Mouse (Mus musculus) forebrain, postnatal 0 days (tissue): Measurements from ENCODE around the gene Klkb1. TPM values are rescaled to one million over a fixed set of nuclear protein-coding genes. Genes with fewer than 3 reads are reported as not detected.
A peak's percentile ranks its signal among the peaks of the same experiment; 100 is the strongest.

ENCODE experiments used
- ATAC-seq: fragments of 200-750 bp; cut with Nextera tagmentation; 2 replicates; pipeline ENCODE4 v1.8.0; 2017; ENCODE audit warnings: mild to moderate bottlenecking, moderate library complexity
- DNase-seq: peaks from one replicate; pipeline ENCODE4 v3.0.0-alpha.2; 2015
- H3K27ac ChIP-seq: fragments of 300-500 bp; sonication (generic); 2 replicates; pipeline ENCODE4 v1.5.1; 2014; ENCODE audit warnings: low read depth, mild to moderate bottlenecking, antibody characterized with exemption, low read length, moderate library complexity, mixed read lengths
- H3K27me3 ChIP-seq: fragments of 300-500 bp; sonication (generic); 2 replicates; pipeline ENCODE4 v1.6.1; 2014; ENCODE audit warnings: mild to moderate bottlenecking, low read length, mixed read lengths; ENCODE audit not compliant: insufficient read depth
- H3K36me3 ChIP-seq: fragments of 300-500 bp; sonication (generic); 2 replicates; pipeline ENCODE4 v1.6.1; 2014; ENCODE audit warnings: mild to moderate bottlenecking, moderate library complexity; ENCODE audit not compliant: insufficient read depth
- H3K4me1 ChIP-seq: fragments of 300-500 bp; sonication (generic); 2 replicates; pipeline ENCODE4 v1.6.1; 2014; ENCODE audit warnings: antibody characterized with exemption; ENCODE audit not compliant: insufficient read depth
- H3K4me2 ChIP-seq: fragments of 300-500 bp; sonication (generic); 2 replicates; pipeline ENCODE4 v1.6.1; 2014; ENCODE audit warnings: low read depth, mild to moderate bottlenecking, moderate library complexity
- H3K4me3 ChIP-seq: fragments of 300-500 bp; sonication (generic); 2 replicates; pipeline ENCODE4 v1.5.1; 2014; ENCODE audit warnings: low read depth, low read length, mixed read lengths
- H3K9ac ChIP-seq: fragments of 300-500 bp; sonication (generic); 2 replicates; pipeline ENCODE4 v1.6.1; 2014; ENCODE audit warnings: mild to moderate bottlenecking
- H3K9me3 ChIP-seq: fragments of 300-500 bp; sonication (generic); 2 replicates; pipeline ENCODE4 v1.6.1; 2016; ENCODE audit warnings: low read length
- CTCF ChIP-seq: sonication (generic); IDR thresholded peaks from 2 replicates; pipeline ENCODE4 v1.5.1; 2016; ENCODE audit warnings: antibody characterized with exemption, control low read depth, low read depth
- WGBS: fragments of 180-500 bp; shearing (Covaris S2); extraction: QIAGEN DNeasy Blood & Tissue Kit; methylation state at CpG from one replicate; pipeline ENCODE4 v1.1.7; 2014; 5-methylcytosine and 5-hydroxymethylcytosine counted together
- polyA plus RNA-seq: library from polyadenylated mRNA; unstranded; fragments of >200 nt; fragmentation: Nextera tagmentation; extraction: Ambion mirVana; gene quantifications from 2 replicates; pipeline ENCODE4 v1.2.1, GENCODE M21; 2015
- total RNA-seq: library from RNA; depleted of rRNA; stranded (reverse); fragments of >200 nt; gene quantifications from 2 replicates; pipeline ENCODE4 v1.2.3, GENCODE M21; 2014; rRNA removed

The Klkb1 gene
- total and polyA plus RNA-seq, 2 experiments from 2014 or later: 0.05 to 0.24 TPM

- Histone ChIP-seq H3K27me3 (no peaks in the 10 kb centered on the region), H3K27ac (no peak overlapping the region), H3K4me1 (no peaks in the 10 kb centered on the region), H3K4me2 (peak overlapping the region; percentile 41), H3K9ac (no peak overlapping the region), H3K4me3 (peak overlapping the region; percentile 5; the same call in 1 of the 2 replicates), H3K9me3 (no peaks in the 10 kb centered on the region), H3K36me3 (no peaks in the 10 kb centered on the region)
- ATAC-seq (peak; percentile 87), DNase-seq (peak; percentile 83)
- 23% methylated on average over 14 of the region's 14 CpGs for WGBS
- peak; percentile 84 for TF ChIP-seq CTCF
These were observed 58.3 kb downstream of the Klkb1 start for GRCm38 (mm10) chr8:45236164-45236912.

- DNase-seq (no peak), ATAC-seq (no peak)
- Histone ChIP-seq H3K9ac (no peak overlapping the region), H3K4me1 (no peaks in the 10 kb centered on the region), H3K27ac (no peak overlapping the region), H3K36me3 (no peaks in the 10 kb centered on the region), H3K9me3 (no peaks in the 10 kb centered on the region), H3K27me3 (no peaks in the 10 kb centered on the region), H3K4me3 (no peak overlapping the region), H3K4me2 (no peak overlapping the region)
- TF ChIP-seq CTCF: no peak
- WGBS: 86% methylated on average over 6 of the region's 6 CpGs
These were observed 59.4 kb downstream of the Klkb1 start for GRCm38 (mm10) chr8:45235228-45235627.

GRCm38 (mm10) chr8:45233256-45233655 lies 61.4 kb downstream of the Klkb1 start:
- no peaks in the 10 kb centered on the region for H3K36me3 ChIP-seq
- TF ChIP-seq CTCF: no peak
- H3K4me2 ChIP-seq: no peak overlapping the region
- no peaks in the 10 kb centered on the region for H3K4me1 ChIP-seq
- no peaks in the 10 kb centered on the region for H3K27me3 ChIP-seq
- H3K27ac ChIP-seq: no peak overlapping the region
- ATAC-seq (no peak), DNase-seq (no peak)
- H3K9ac ChIP-seq: no peak overlapping the region
- no peak overlapping the region for H3K4me3 ChIP-seq
- whole genome bisulfite sequencing: 62% methylated on average over 3 of the region's 3 CpGs
- H3K9me3 ChIP-seq: no peaks in the 10 kb centered on the region

Other genes starting within 250 kb of the Klkb1 start
- gene Mtnr1a, start 225.7 kb downstream of the Klkb1 start, total RNA-seq: 0.38 TPM in 1 of 2 replicates, not detected in the other
- 0.18 and 0.19 TPM in 2 replicates for gene Mtnr1a, start 225.7 kb downstream of the Klkb1 start, polyA plus RNA-seq
- gene F11, start 32.8 kb downstream of the Klkb1 start, total RNA-seq: not detected in 2 replicates
- not detected in 2 replicates for gene F11, start 32.8 kb downstream of the Klkb1 start, polyA plus RNA-seq
- gene Gm45753, start 13.6 kb upstream of the Klkb1 start, total RNA-seq: not detected in 2 replicates
- gene Gm45753, start 13.6 kb upstream of the Klkb1 start, polyA plus RNA-seq: 0.08 and 0.13 TPM in 2 replicates
- gene Cyp4v3, start 38.4 kb upstream of the Klkb1 start, total RNA-seq: 2.2 and 2.4 TPM in 2 replicates
- gene Cyp4v3, start 38.4 kb upstream of the Klkb1 start, polyA plus RNA-seq: 1.8 and 2.1 TPM in 2 replicates
- 22.6 and 27.3 TPM in 2 replicates for gene Fam149a, start 87.4 kb upstream of the Klkb1 start, total RNA-seq
- 10.8 and 15.0 TPM in 2 replicates for gene Fam149a, start 87.4 kb upstream of the Klkb1 start, polyA plus RNA-seq
- gene Tlr3, start 116.2 kb upstream of the Klkb1 start, total RNA-seq: 0.95 and 1.3 TPM in 2 replicates
- gene Tlr3, start 116.2 kb upstream of the Klkb1 start, polyA plus RNA-seq: 1.1 and 1.3 TPM in 2 replicates
- gene Sorbs2, start 212.9 kb upstream of the Klkb1 start, total RNA-seq: 66.9 and 88.8 TPM in 2 replicates
- 20.8 and 33.2 TPM in 2 replicates for gene Sorbs2, start 212.9 kb upstream of the Klkb1 start, polyA plus RNA-seq